Mouse (Mus musculus) left cerebral cortex, postnatal 10 days (tissue): Measurements from ENCODE around the gene A030003K21Rik. TPM values are rescaled to one million over a fixed set of nuclear protein-coding genes. Genes with fewer than 3 reads are reported as not detected.
"Not testable (repeated sequence)": the region's sequence is repeated elsewhere in the genome, so short reads cannot be mapped to it uniquely, and the experiment has no call there.

Source experiments
- DNase-seq, 2 experiments: peaks; one replicate each; pipeline ENCODE4 v3.0.0; 2021 to 2022; ENCODE audit warnings: low spot score in 2 of 2, mixed read lengths in 1 of 2; ENCODE audit errors: extremely low spot score in 1 of 2
- intact Hi-C: fragments of 180-260 bp; cut with DNase I; formaldehyde crosslinking; loops from one replicate; pipeline ENCODE4 v1.15.1; 2025
- total RNA-seq, 2 experiments: library from RNA; stranded (reverse); gene quantifications; 2 replicates each; pipeline ENCODE4 v1.2.3; 2021

Gene A030003K21Rik
- total RNA-seq = not detected

GRCm38 (mm10) chr1:82943295-82943694 lies at the start of gene A030003K21Rik:
A030003K21Rik (minus strand) TSS chr1:82943388.
- DNase-seq, intact Hi-C loops: not testable (repeated sequence)

GRCm38 (mm10) chr1:82992093-82992492 lies 48.9 kb upstream of the A030003K21Rik start:
- intact Hi-C loops = no loop called here
- DNase-seq = no peak

GRCm38 (mm10) chr1:82991596-82991995 lies 48.4 kb upstream of the A030003K21Rik start:
- intact Hi-C loops = no loop called here
- no peak for DNase-seq

GRCm38 (mm10) chr1:82991062-82991461 lies 47.9 kb upstream of the A030003K21Rik start:
- no peak for DNase-seq
- intact Hi-C loops = no loop called here

GRCm38 (mm10) chr1:82987530-82988198 lies 44.5 kb upstream of the A030003K21Rik start:
- intact Hi-C loops = loop anchor here (2.0 to 10.0 kb wide), 2 partner anchors 201 to 433 kb away; no protein-coding TSS in a partner anchor
- peak in 1 of 2 experiments; percentile 75 for DNase-seq

- intact Hi-C loops = loop anchor here (10.0 kb wide), 1 partner anchor 432 kb away; no protein-coding TSS in a partner anchor
- DNase-seq = no peak
Observed at GRCm38 (mm10) chr1:82986738-82987137, 43.5 kb upstream of the A030003K21Rik start.

GRCm38 (mm10) chr1:82977840-82978239 lies 34.7 kb upstream of the A030003K21Rik start:
- no peak for DNase-seq
- intact Hi-C loops = no loop called here

- peak in 1 of 2 experiments; percentile 36 for DNase-seq
- intact Hi-C loops = no loop called here
Observed at GRCm38 (mm10) chr1:82975750-82976149, 32.6 kb upstream of the A030003K21Rik start.

GRCm38 (mm10) chr1:82974342-82974741 lies 31.2 kb upstream of the A030003K21Rik start:
- intact Hi-C loops = no loop called here
- DNase-seq = peak in 1 of 2 experiments; percentile 75

- intact Hi-C loops = no loop called here
Observed at GRCm38 (mm10) chr1:82973901-82974300, 30.7 kb upstream of the A030003K21Rik start.

GRCm38 (mm10) chr1:82973244-82973643 lies 30.1 kb upstream of the A030003K21Rik start:
- intact Hi-C loops = no loop called here
- DNase-seq = no peak

More at GRCm38 (mm10) chr1:82973901-82974300, 30.7 kb upstream of the A030003K21Rik start:
- DNase-seq = peak in 1 of 2 experiments; percentile 54

GRCm38 (mm10) chr1:82972046-82972445 lies 28.9 kb upstream of the A030003K21Rik start:
- intact Hi-C loops = no loop called here
- DNase-seq = no peak

GRCm38 (mm10) chr1:82966413-82966812 lies 23.2 kb upstream of the A030003K21Rik start:
- intact Hi-C loops = no loop called here
- DNase-seq = no peak

GRCm38 (mm10) chr1:82959870-82960385 lies 16.7 kb upstream of the A030003K21Rik start, which contains the start of gene Gm47955:
Gm47955 (plus strand) TSS chr1:82960286.
- intact Hi-C loops = no loop called here
- DNase-seq = no peak

- DNase-seq, intact Hi-C loops: not testable (repeated sequence)
Observed at GRCm38 (mm10) chr1:82955913-82956312, 12.7 kb upstream of the A030003K21Rik start, which contains the start of gene Gm7544. Gm7544 (minus strand) TSS chr1:82956013.

- intact Hi-C loops = no loop called here
Observed at GRCm38 (mm10) chr1:82948601-82949000, 5.4 kb upstream of the A030003K21Rik start.

GRCm38 (mm10) chr1:82946029-82946428 lies 2.8 kb upstream of the A030003K21Rik start:
- intact Hi-C loops, DNase-seq: not testable (repeated sequence)

More at GRCm38 (mm10) chr1:82948601-82949000, 5.4 kb upstream of the A030003K21Rik start:
- DNase-seq = no peak

GRCm38 (mm10) chr1:82942505-82942904 lies 683 bp downstream of the A030003K21Rik start:
- DNase-seq, intact Hi-C loops: not testable (repeated sequence)

GRCm38 (mm10) chr1:82938666-82939065 lies 4.5 kb downstream of the A030003K21Rik start:
- intact Hi-C loops = no loop called here
- no peak for DNase-seq

GRCm38 (mm10) chr1:82931326-82931725 lies 11.9 kb downstream of the A030003K21Rik start, which contains the start of gene Gm6217:
Gm6217 (minus strand) TSS chr1:82931399.
- DNase-seq, intact Hi-C loops: not testable (repeated sequence)
